Mouse (Mus musculus) heart, adult 2 months (tissue): ENCODE measurements around the gene Cxcl13.

ENCODE experiments used
- CTCF ChIP-seq: fragments of 200-600 bp; IDR thresholded peaks from 2 replicates; pipeline ENCODE4 v1.8.1; 2022; ENCODE audit warnings: antibody characterized with exemption, mild to moderate bottlenecking, moderate library complexity
- EP300 ChIP-seq: fragments of 200-500 bp; IDR thresholded peaks from 2 replicates; pipeline ENCODE4 v1.6.1; 2011; ENCODE audit warnings: low read depth, low read length, control low read depth; ENCODE audit not compliant: insufficient read depth
- POLR2A ChIP-seq: fragments of 200-500 bp; IDR thresholded peaks from 2 replicates; pipeline ENCODE4 v1.6.1; 2011; ENCODE audit warnings: mild to moderate bottlenecking, low read depth, low read length, control low read depth; ENCODE audit not compliant: insufficient read depth

- TF ChIP-seq CTCF (no peak), POLR2A (no peak), EP300 (no peak)
These were observed 15.2 kb upstream of the Cxcl13 start for GRCm38 (mm10) chr5:95941562-95941961.
